Mouse (Mus musculus) frontal cortex, postnatal 10 days (tissue): ENCODE results near the gene Olfr403.
"Not testable (repeated sequence)": the region's sequence is repeated elsewhere in the genome, so short reads cannot be mapped to it uniquely, and the experiment has no call there.

Experiments used
- DNase-seq, 2 experiments: peaks; one replicate each; pipeline ENCODE4 v3.0.0; 2022; ENCODE audit warnings: low spot score in 2 of 2, mixed read lengths in 1 of 2

Gene Olfr403

DNA sequence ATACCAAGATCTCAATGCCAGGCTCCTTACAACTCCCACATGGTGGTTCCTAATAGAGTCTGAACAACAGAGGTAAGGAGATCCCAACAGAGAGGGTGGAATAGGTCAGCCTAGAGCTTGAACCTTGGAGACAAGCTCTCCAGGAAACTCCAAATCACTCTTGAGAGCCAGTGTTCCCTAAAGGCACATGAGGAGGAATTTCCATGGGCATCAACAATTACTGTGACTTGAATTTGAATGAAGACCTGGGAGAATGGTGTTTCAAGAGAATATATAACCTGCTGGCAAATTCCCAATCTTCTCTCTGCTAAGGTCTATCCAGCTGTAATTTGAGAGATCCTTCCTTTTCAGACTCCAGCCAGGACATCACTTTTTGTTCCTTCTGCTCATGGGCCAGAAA, at the start of gene Olfr403:
Gene Olfr403, plus strand, starts transcription at position 301 of the 400 bp plus-strand sequence.
- no peak for DNase-seq

GRCm38 (mm10) chr11:74140001-74140400, 46.0 kb upstream of the Olfr403 start:
- DNase-seq = not testable (repeated sequence)

DNA sequence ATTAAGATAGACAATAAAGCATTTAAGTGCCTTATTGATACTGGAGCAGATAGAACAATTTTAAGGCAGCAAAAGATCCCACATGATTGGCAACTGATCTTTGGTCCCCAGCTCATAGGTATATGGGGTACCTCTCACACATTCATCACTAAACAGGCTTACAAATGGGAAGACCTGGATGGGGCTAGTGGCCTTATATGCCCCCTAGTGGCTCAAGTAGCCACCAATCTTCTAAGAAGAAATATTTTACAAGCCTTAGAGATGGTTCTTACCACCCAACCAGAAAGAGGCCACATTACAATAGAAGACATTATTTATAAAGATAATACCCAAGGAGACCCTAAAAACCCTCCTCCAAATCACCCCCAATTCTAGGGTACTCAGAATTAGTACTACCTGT, 40.2 kb upstream of the Olfr403 start:
- DNase-seq = no peak

DNA sequence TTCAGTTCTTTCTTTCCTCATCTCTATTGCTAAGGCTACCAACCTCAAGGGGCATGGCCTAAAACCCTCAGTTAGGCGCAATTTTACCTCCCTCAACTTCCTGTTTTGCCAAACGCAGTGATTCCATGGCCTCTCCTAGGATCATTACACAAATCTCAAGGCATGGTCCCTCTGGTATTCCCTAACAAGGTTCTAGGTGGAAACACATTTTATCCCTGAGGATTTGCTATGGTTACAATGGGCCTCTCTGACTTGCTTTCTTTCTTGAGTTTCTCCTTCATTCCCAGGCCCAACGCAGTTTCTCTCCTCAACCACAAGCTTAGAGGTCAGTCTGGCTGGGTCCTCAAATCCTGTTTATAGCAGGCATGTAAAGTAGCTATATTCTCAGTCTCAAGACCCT, 32.8 kb upstream of the Olfr403 start, which contains the start of gene Olfr402:
Gene Olfr402, plus strand, starts transcription at position 301 of the 400 bp plus-strand sequence.
- no peak for DNase-seq

DNA sequence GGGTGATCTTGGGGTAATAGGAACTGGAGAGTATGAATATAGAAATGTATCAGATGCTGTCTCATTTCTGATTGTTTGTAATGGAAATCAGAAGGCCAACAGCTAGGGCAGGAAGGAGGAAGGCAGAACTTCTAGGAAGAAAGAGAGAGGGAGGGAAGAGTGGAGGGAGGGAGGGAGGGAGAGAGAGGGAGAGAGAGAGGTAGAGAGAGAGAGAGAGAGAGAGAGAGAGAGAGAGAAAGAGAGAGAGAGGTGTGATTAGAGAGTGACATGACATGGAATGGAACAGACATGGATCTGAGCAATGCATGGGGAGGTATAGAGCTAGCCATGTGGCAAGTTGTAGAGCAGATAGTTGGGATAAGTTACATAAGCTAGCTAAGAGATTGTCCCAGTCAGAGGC, 17.3 kb upstream of the Olfr403 start:
- DNase-seq = no peak

- no peak for DNase-seq
Observed at GRCm38 (mm10) chr11:74183168-74183567, 2.9 kb upstream of the Olfr403 start.

GRCm38 (mm10) chr11:74183745-74184144, 2.3 kb upstream of the Olfr403 start:
- DNase-seq = no peak

- no peak for DNase-seq
Observed at GRCm38 (mm10) chr11:74211279-74211678, 25.2 kb downstream of the Olfr403 start, which contains the start of gene Olfr43. Olfr43 (minus strand) TSS chr11:74211379.

- DNase-seq = no peak
Observed at GRCm38 (mm10) chr11:74241201-74241600, 55.2 kb downstream of the Olfr403 start.
